Mouse (Mus musculus) cerebellum, postnatal 4 days (tissue): Measurements from ENCODE around the gene Olfr938.

Experiments
- DNase-seq, 2 experiments: peaks; one replicate each; pipeline ENCODE4 v3.0.0; 2022; ENCODE audit warnings: low spot score in 2 of 2, mixed read lengths in 1 of 2

The Olfr938 gene

DNA sequence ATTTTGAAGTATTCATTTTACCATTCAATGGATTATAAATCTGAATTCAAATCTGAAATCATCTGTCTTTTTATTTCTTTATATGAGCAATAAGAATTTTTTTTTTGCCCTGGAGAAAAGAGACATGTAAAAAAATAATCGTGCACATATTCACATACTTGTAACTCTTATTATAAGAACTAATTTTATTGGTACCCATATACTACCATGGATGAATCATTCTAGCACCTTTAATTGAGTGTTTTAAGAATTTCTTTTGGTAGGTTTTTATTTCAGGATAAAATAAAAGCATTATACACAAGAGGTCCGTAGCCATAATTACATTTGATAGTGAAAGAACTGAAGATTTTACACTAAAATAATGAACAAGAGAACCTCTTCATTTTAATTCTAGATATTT lies at the start of gene Olfr938:
Olfr938 (minus strand) TSS at position 101 of the 400 bp plus-strand sequence.
- no peak for DNase-seq

- DNase-seq, result no peak
Observed at GRCm38 (mm10) chr9:39127831-39128230, 49.1 kb upstream of the Olfr938 start, which contains the start of gene Olfr27. TSS of gene Olfr27 (plus strand) at chr9:39128131.

DNA sequence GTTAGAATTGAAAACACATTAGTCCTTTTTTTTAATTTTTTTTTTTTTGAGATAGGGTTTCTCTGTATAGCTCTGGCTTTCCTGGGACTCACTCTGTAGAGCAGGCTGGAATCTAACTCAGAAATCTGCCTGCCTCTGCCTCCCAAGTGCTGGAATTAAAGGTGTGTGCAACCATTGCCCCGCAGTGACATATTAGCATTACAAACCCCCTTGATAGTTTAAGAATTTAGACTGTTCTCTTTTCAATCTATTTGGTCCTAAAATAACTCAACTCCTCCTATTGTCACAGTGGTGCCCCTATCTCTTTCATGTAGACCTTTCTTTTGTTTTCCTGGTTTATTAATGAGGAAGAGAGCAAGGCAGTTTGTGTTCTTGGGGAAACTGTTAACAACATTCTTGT lies 48.6 kb upstream of the Olfr938 start:
- DNase-seq, result no peak

DNA sequence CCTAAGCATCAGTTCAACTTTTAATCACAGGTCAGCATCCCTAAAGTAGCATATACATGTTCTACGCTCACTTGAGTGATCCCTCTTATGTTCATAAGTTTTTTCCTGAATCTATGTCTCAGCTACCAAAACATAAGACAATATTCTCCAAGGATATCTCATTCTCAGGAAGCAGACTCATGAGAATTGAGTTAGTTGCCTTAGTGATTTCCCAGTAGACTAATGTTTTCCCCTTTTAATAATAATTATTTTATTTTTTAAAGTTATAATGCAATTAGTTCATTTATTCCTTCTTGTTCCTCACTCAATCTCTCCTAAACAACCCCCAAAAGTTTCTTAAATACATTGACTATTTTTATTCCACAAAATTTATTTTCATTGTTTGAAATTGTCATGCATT lies 13.8 kb downstream of the Olfr938 start, which contains the start of gene Olfr937:
Olfr937 (minus strand) TSS at position 101 of the 400 bp plus-strand sequence.
- no peak for DNase-seq
